Mouse (Mus musculus) forebrain, postnatal 0 days (tissue): ENCODE measurements around the gene Emilin2. TPM values are rescaled to one million over a fixed set of nuclear protein-coding genes. Genes with fewer than 3 reads are reported as not detected.

Experiments used
- ATAC-seq: fragments of 200-750 bp; cut with Nextera tagmentation; 2 replicates; pipeline ENCODE4 v1.8.0; 2017; ENCODE audit warnings: mild to moderate bottlenecking, moderate library complexity
- DNase-seq: peaks from one replicate; pipeline ENCODE4 v3.0.0-alpha.2; 2015
- H3K27ac ChIP-seq: fragments of 300-500 bp; sonication (generic); 2 replicates; pipeline ENCODE4 v1.5.1; 2014; ENCODE audit warnings: low read depth, mild to moderate bottlenecking, antibody characterized with exemption, low read length, moderate library complexity, mixed read lengths
- H3K27me3 ChIP-seq: fragments of 300-500 bp; sonication (generic); 2 replicates; pipeline ENCODE4 v1.6.1; 2014; ENCODE audit warnings: mild to moderate bottlenecking, low read length, mixed read lengths; ENCODE audit not compliant: insufficient read depth
- H3K36me3 ChIP-seq: fragments of 300-500 bp; sonication (generic); 2 replicates; pipeline ENCODE4 v1.6.1; 2014; ENCODE audit warnings: mild to moderate bottlenecking, moderate library complexity; ENCODE audit not compliant: insufficient read depth
- H3K4me1 ChIP-seq: fragments of 300-500 bp; sonication (generic); 2 replicates; pipeline ENCODE4 v1.6.1; 2014; ENCODE audit warnings: antibody characterized with exemption; ENCODE audit not compliant: insufficient read depth
- H3K4me2 ChIP-seq: fragments of 300-500 bp; sonication (generic); 2 replicates; pipeline ENCODE4 v1.6.1; 2014; ENCODE audit warnings: low read depth, mild to moderate bottlenecking, moderate library complexity
- H3K4me3 ChIP-seq: fragments of 300-500 bp; sonication (generic); 2 replicates; pipeline ENCODE4 v1.5.1; 2014; ENCODE audit warnings: low read depth, low read length, mixed read lengths
- H3K9ac ChIP-seq: fragments of 300-500 bp; sonication (generic); 2 replicates; pipeline ENCODE4 v1.6.1; 2014; ENCODE audit warnings: mild to moderate bottlenecking
- H3K9me3 ChIP-seq: fragments of 300-500 bp; sonication (generic); 2 replicates; pipeline ENCODE4 v1.6.1; 2016; ENCODE audit warnings: low read length
- CTCF ChIP-seq: sonication (generic); IDR thresholded peaks from 2 replicates; pipeline ENCODE4 v1.5.1; 2016; ENCODE audit warnings: antibody characterized with exemption, control low read depth, low read depth
- WGBS: fragments of 180-500 bp; shearing (Covaris S2); extraction: QIAGEN DNeasy Blood & Tissue Kit; methylation state at CpG from one replicate; pipeline ENCODE4 v1.1.7; 2014; 5-methylcytosine and 5-hydroxymethylcytosine counted together
- polyA plus RNA-seq: library from polyadenylated mRNA; unstranded; fragments of >200 nt; fragmentation: Nextera tagmentation; extraction: Ambion mirVana; gene quantifications from 2 replicates; pipeline ENCODE4 v1.2.1, GENCODE M21; 2015
- total RNA-seq: library from RNA; depleted of rRNA; stranded (reverse); fragments of >200 nt; gene quantifications from 2 replicates; pipeline ENCODE4 v1.2.3, GENCODE M21; 2014

Gene Emilin2
- total and polyA plus RNA-seq, 2 experiments from 2014 or later: 2.0 to 3.2 TPM

DNA sequence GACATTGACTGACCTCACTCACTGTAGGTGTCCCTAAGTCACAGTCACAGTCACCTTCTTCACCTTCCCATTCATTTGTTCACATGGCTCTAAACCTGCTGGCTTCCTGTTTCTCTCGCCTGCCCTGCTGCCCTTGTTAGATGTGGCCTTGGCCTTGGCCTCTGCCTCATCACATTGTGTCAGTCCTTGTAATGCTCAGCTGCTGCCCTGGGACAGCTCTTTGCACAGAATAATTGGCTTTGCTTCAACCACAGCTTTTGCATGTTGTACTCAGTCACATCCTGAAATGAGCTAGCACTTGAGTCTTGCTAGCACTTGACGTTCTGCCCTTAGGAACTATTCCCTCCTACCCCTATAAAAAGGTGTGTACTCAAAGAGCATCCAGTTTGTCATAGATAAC lies 87.3 kb downstream of the Emilin2 start:
- Histone ChIP-seq H3K9ac (no peak overlapping the region), H3K36me3 (0 out of 2 replicates have a peak, but pooled peaks cover 6% of the 10 kb centered on the region), H3K4me2 (no peak overlapping the region), H3K27ac (no peak overlapping the region), H3K4me3 (no peak overlapping the region), H3K4me1 (no peaks in the 10 kb centered on the region), H3K9me3 (no peaks in the 10 kb centered on the region), H3K27me3 (no peaks in the 10 kb centered on the region)
- ATAC-seq (no peak), DNase-seq (no peak)
- whole genome bisulfite sequencing: 77% methylated on average over 2 of the region's 2 CpGs
- TF ChIP-seq CTCF: no peak

DNA sequence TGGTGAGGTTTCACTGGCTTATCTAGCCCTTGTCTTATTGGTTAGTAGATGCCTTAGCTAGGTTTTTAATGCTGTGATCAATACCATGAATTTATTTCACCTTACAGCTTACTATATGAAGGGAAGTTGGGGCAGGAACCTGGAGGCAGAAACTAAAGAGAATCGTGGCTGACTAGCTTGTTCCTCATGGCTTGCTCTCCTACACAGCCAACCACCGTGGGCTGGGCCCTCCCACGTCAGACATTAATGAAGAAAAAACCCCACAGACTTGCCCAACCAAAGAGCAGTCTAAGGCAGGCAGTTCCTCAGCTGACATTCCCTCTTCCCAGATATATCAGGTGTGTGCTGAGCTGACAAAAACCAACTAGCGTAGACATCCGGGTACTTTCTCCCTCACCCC lies 88.1 kb downstream of the Emilin2 start:
- no peak for TF ChIP-seq CTCF
- Histone ChIP-seq H3K27ac (no peak overlapping the region), H3K4me3 (no peak overlapping the region), H3K27me3 (no peaks in the 10 kb centered on the region), H3K4me1 (no peaks in the 10 kb centered on the region), H3K9me3 (no peaks in the 10 kb centered on the region), H3K36me3 (0 out of 2 replicates have a peak, but pooled peaks cover 6% of the 10 kb centered on the region), H3K9ac (no peak overlapping the region), H3K4me2 (no peak overlapping the region)
- ATAC-seq: no peak
- no peak for DNase-seq
- 79% methylated on average over 5 of the region's 5 CpGs for WGBS

DNA sequence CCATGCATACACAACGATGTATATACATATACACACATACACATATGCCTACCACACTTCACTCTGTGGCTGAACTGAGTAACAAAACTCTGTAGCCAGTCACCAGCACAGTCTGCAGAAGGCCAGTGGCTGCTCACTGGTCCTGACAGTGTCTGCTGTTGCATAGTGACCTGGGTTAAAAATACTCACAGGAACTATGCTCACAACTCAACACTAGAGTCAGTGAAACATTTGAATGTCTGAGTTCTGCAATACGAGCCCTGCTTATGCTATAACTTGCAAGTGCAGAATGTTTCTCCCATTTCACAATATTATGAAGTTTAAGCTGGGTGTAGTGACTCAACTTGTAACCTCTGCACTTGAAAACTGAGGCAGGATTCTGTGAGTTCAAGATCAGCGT lies 90.4 kb downstream of the Emilin2 start:
- no peak for TF ChIP-seq CTCF
- Histone ChIP-seq H3K4me1 (no peaks in the 10 kb centered on the region), H3K27me3 (no peaks in the 10 kb centered on the region), H3K4me3 (no peak overlapping the region), H3K4me2 (no peak overlapping the region), H3K9ac (no peak overlapping the region), H3K9me3 (no peaks in the 10 kb centered on the region), H3K36me3 (0 out of 2 replicates have a peak, but pooled peaks cover 6% of the 10 kb centered on the region), H3K27ac (no peak overlapping the region)
- DNase-seq (no peak), ATAC-seq (no peak)
- WGBS: 94% methylated on average over 3 of the region's 3 CpGs

DNA sequence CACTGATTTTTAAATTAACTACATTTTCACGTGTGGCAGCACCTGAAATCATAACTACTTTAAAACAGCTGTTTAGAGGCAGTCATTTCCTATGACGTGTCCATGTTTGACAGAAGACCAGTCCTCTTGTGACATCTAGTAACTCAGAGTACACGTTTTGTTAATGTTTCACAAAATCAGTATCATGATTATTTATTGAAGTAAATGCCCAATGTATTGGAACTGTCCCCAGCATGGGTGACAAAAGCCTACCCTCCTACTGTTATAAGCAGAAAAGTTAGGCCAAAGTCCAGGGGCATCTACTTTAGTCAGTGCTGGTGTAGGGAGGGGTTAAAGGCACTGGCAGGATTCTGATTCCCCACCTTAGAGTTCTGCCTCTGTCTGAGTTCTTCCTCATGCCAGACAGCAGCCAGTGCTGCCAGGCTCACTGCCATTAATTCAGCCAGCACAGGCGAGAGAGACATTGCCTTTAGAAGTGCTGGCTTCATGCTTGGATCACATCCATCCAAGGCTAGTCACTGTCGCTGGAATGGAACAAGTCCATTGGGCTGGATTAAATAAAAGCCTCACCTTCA lies 94.6 kb downstream of the Emilin2 start:
- Histone ChIP-seq H3K9ac (no peak overlapping the region), H3K9me3 (no peaks in the 10 kb centered on the region), H3K4me3 (no peak overlapping the region), H3K36me3 (no peaks in the 10 kb centered on the region), H3K27me3 (no peaks in the 10 kb centered on the region), H3K27ac (no peak overlapping the region), H3K4me2 (no peak overlapping the region), H3K4me1 (no peaks in the 10 kb centered on the region)
- ATAC-seq (no peak), DNase-seq (no peak)
- 82% methylated on average over 5 of the region's 5 CpGs for WGBS
- TF ChIP-seq CTCF: no peak

DNA sequence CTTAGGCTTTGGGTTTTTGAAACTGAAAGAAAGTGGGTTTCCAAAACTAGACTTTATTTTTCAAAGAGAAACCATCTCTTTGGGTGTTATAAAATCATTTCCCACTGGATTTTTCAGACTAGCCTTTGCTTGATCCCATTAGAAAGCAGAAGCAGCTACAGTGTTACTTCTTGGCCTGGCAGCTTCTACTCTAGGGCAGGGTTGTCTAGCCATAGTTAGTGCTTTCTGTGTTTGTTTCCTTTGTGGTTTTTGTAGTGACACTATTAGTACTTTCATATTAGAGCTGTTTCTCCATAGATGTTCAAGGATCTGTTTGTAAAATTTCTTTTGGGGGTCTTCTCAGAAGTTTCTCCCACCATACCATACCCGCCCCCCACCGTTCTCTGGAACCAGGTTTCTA lies 95.5 kb downstream of the Emilin2 start:
- TF ChIP-seq CTCF: no peak
- Histone ChIP-seq H3K4me2 (no peak overlapping the region), H3K4me1 (no peaks in the 10 kb centered on the region), H3K27ac (no peak overlapping the region), H3K9ac (no peak overlapping the region), H3K36me3 (no peaks in the 10 kb centered on the region), H3K4me3 (no peak overlapping the region), H3K27me3 (no peaks in the 10 kb centered on the region), H3K9me3 (no peaks in the 10 kb centered on the region)
- ATAC-seq (no peak), DNase-seq (no peak)
- 91% methylated on average over 2 of the region's 2 CpGs for WGBS

DNA sequence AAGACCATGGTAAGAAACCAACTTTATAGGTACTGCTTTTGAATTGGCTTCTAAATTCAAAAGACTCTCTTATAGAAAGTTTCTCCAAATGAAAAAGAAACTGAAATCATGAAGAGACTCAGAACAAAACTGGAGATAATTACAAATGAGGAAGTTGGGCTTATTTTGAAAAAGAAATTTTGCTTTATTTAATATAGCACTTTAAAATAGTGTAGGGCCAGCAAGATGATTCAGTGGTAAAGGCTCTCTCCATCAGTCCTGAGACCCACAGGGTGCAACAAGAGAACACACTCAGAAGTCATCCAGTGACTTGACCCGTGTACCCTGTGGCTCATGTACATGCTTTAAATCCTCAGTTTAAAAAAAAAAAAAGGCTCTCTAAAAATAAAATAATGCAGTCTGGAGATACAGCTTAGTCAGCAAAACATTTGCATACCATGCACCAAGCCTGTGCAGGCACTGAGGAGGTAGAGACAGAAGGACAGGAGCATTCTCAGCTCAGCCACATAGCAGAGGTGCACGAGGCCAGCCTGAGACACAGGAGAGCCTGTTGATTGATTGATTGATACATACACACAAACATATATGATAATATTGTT lies 96.4 kb downstream of the Emilin2 start:
- Histone ChIP-seq H3K4me1 (no peaks in the 10 kb centered on the region), H3K27ac (no peak overlapping the region), H3K9ac (no peak overlapping the region), H3K9me3 (no peaks in the 10 kb centered on the region), H3K4me3 (no peak overlapping the region), H3K27me3 (no peaks in the 10 kb centered on the region), H3K4me2 (no peak overlapping the region), H3K36me3 (no peaks in the 10 kb centered on the region)
- ATAC-seq (no peak), DNase-seq (no peak)
- WGBS: 75% methylated on average over 2 of the region's 2 CpGs
- no peak for TF ChIP-seq CTCF

DNA sequence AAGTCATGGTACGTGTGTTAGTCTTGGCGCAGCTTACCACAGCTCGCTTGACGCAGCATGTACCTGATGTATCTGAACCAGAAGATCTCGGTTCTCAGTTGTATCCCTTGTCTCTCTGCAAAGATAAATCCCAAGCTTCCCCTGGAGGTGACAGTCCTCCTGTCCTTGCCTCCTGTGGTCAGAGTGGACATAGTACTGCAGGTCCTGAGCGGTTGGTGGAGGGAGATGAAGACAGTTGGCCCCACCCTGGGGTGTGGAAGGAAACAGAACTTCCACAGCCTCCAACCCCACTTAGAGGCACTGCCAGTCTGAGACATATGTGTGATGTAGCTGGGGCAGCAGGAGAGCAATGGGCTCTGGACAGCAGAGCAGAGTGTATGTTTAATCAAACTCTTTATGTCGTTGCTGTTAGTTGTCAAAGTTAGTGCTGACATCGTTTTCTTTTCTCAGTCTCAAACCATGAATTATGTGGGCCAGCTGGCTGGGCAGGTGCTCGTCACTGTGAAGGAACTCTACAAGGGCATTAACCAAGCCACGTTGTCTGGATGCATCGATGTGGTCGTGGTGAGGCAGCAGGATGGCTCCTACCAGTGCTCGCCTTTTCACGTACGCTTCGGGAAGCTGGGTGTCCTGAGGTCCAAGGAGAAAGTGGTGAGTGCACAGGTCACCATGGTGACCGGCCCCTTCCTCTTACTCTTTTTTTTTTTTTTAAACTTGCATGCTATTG lies 97.1 kb downstream of the Emilin2 start:
- DNase-seq: no peak

More for the DNA sequence above, 97.1 kb downstream of the Emilin2 start:
- no peak for TF ChIP-seq CTCF
- H3K4me2 ChIP-seq: no peak overlapping the region
- no peaks in the 10 kb centered on the region for H3K9me3 ChIP-seq
- no peak for ATAC-seq
- no peaks in the 10 kb centered on the region for H3K27me3 ChIP-seq
- H3K36me3 ChIP-seq: no peaks in the 10 kb centered on the region
- H3K27ac ChIP-seq: no peak overlapping the region
- H3K9ac ChIP-seq: no peak overlapping the region
- H3K4me3 ChIP-seq: no peak overlapping the region
- WGBS: 84% methylated on average over 17 of the region's 17 CpGs
- no peaks in the 10 kb centered on the region for H3K4me1 ChIP-seq
